Mouse (Mus musculus) cerebellum, adult 11-12 months (tissue): ENCODE results near the gene Sh3bp4.
A peak's percentile ranks its signal among the peaks of the same experiment; 100 is the strongest.

Experiments used
- DNase-seq: peaks from one replicate; pipeline ENCODE4 v3.0.0; 2022

The Sh3bp4 gene

GRCm38 (mm10) chr1:89070103-89070700 is at the start of gene Sh3bp4:
Gene Sh3bp4 (plus strand): TSS chr1:89070415.
- peak; percentile 89 for DNase-seq

- no peak for DNase-seq
These were observed 47.2 kb upstream of the Sh3bp4 start for GRCm38 (mm10) chr1:89022997-89023396.

GRCm38 (mm10) chr1:89024696-89025612 is 45.3 kb upstream of the Sh3bp4 start:
- no peak for DNase-seq

GRCm38 (mm10) chr1:89026040-89026439 is 44.2 kb upstream of the Sh3bp4 start:
- DNase-seq, result no peak

GRCm38 (mm10) chr1:89029136-89029927 is 40.9 kb upstream of the Sh3bp4 start:
- DNase-seq, result no peak

GRCm38 (mm10) chr1:89033661-89034060 is 36.6 kb upstream of the Sh3bp4 start:
- no peak for DNase-seq

- DNase-seq, result no peak
These were observed 36.2 kb upstream of the Sh3bp4 start for GRCm38 (mm10) chr1:89034061-89034460.

GRCm38 (mm10) chr1:89035115-89035514 is 35.1 kb upstream of the Sh3bp4 start:
- DNase-seq, result no peak

GRCm38 (mm10) chr1:89039836-89040235 is 30.4 kb upstream of the Sh3bp4 start:
- DNase-seq, result no peak

- no peak for DNase-seq
These were observed 28.9 kb upstream of the Sh3bp4 start for GRCm38 (mm10) chr1:89041290-89041689.

GRCm38 (mm10) chr1:89042081-89042480 is 28.1 kb upstream of the Sh3bp4 start:
- DNase-seq, result no peak

- DNase-seq, result no peak
These were observed 27.3 kb upstream of the Sh3bp4 start for GRCm38 (mm10) chr1:89042956-89043355.

- DNase-seq, result no peak
These were observed 24.8 kb upstream of the Sh3bp4 start for GRCm38 (mm10) chr1:89045403-89045802.

- DNase-seq, result no peak
These were observed 20.7 kb upstream of the Sh3bp4 start for GRCm38 (mm10) chr1:89049506-89049905.

- DNase-seq, result no peak
These were observed 14.0 kb upstream of the Sh3bp4 start for GRCm38 (mm10) chr1:89056175-89056574.

- no peak for DNase-seq
These were observed 12.8 kb upstream of the Sh3bp4 start for GRCm38 (mm10) chr1:89057430-89057829.

- no peak for DNase-seq
These were observed 12.2 kb upstream of the Sh3bp4 start for GRCm38 (mm10) chr1:89058011-89058410.

- DNase-seq, result no peak
These were observed 7.2 kb upstream of the Sh3bp4 start for GRCm38 (mm10) chr1:89062977-89063376.

- no peak for DNase-seq
These were observed 6.4 kb upstream of the Sh3bp4 start for GRCm38 (mm10) chr1:89063800-89064199.

- DNase-seq, result no peak
These were observed 1.4 kb upstream of the Sh3bp4 start for GRCm38 (mm10) chr1:89068812-89069211.

- DNase-seq, result no peak
These were observed 624 bp upstream of the Sh3bp4 start for GRCm38 (mm10) chr1:89069479-89070102.

GRCm38 (mm10) chr1:89070871-89071361 is 701 bp downstream of the Sh3bp4 start:
- peak; percentile 18 for DNase-seq
